Mouse (Mus musculus) 3T3-L1 (cell line): ENCODE data around the gene Itga6.

Experiments used
- DNase-seq: peaks from one replicate; pipeline ENCODE4 v3.0.0-alpha.2; 2015; ENCODE audit warnings: low read depth, low spot score

The Itga6 gene

GRCm38 (mm10) chr2:71801691-71802090, 56.3 kb downstream of the Itga6 start:
- peak; percentile 90 for DNase-seq

- DNase-seq, result peak; percentile 58
Observed at GRCm38 (mm10) chr2:71802131-71802530, 56.7 kb downstream of the Itga6 start.

DNA sequence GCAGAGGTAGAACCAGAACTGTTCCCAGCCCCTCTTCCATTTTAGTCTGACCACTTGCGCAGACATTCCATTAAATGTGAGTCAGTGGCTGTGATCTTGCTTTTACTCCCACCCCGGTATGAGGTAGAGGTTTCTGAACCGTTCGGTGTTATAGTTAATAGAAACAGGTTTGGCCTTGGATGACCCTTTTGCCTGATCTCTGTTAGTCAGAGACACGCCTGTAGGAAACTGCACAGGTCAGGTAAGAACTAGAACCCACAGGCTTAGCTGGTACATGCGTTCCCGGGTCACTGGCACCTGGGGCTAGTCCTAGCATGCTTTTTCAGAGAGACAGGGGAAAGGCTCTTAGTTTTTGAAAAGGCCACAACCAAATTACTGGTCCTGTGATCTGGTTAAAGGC, 59.7 kb downstream of the Itga6 start:
- no peak for DNase-seq

DNA sequence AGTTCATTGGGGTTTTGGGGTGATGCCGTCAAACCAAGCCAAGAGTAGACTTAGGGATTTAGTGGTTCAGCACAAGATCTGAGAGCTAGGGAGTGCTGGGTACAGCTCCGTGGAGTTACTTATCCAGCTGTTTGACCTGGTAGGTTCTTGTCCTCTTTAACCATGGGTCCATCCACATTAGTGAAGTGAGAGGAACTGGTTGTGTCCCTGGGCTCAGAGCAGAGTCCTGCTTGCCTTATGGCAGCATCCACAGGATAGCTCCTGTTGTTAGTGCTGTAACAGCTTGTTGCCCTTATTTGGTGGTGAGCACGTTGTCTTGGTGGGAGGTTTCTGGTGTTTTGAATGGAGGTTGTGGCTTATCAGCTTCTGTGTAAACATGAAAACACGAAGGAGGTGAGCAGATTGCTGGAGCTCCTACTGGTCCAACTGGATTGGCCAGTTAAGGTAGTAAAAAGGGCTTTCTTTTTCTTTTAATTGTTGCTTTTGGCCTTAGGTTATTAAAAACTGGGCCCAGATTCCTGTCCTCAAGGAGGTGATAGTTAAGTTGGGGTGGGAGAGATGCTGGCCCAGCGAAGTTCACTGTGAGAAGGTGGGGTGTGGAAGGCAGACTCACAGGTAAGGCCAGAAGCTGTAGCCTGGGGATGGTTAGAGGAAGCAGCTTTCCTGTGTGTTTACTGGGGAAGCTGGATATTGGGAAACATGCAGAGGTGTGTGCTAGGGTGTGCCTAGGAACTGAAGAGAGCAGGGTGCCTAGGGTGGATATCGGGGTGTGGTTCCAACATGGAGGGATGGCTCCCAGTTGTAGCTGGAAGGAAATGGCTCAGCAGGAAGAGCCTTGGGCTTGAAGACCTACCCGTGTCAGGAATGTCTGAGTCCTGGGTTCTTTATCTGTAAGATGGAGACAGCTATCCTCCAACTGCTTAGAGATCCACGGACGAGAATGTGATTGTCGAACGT, 60.5 kb downstream of the Itga6 start:
- DNase-seq, result no peak

DNA sequence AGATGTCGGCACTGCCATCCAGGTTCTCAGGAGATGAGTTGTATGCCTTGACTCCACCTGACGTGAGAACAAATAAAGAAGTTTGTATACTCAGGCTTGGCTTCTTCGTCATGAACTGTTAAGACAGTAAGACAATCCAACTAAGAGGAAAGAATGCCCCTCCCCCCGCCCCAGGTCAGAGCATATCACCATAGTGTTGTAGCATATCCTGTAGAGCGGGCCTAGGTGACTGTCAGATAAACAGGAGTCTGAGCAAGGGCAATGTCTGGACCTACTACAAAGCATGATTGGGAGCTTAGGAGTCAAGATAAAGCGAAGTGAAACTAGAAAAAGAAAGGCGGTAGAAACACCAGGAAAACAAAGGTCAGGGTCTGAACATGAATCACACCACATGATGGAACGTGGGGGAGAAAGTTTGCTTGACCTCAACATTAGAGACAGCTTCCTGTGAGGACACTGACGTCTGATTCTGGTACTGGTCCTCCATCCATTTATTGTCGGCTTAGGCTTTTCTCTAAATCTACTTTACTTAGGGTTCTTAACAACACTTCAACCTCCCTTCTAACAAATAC, 64.0 kb downstream of the Itga6 start:
- no peak for DNase-seq

- no peak for DNase-seq
Observed at GRCm38 (mm10) chr2:71810010-71810409, 64.6 kb downstream of the Itga6 start.

DNA sequence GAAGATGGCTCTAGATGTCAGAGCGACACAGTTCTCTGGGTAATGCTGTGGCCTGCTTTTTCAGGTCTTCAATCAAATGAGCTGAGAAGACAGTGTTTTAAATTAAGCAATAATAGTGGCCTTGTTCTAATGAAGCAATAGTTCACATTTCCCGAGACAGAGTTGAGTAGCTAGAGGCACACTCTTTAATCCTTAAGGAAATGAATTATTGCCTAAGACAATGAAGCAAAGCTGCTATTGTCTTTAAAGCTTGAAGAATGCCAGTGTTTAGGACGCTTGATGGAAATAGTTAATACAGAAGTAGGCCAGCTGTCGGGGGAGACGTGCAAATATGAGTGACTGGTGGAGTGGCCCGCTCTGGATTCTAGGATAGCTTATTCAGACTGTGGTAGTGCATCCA, 65.5 kb downstream of the Itga6 start:
- no peak for DNase-seq

- DNase-seq, result peak; percentile 88
Observed at GRCm38 (mm10) chr2:71812221-71813021, 67.0 kb downstream of the Itga6 start.

DNA sequence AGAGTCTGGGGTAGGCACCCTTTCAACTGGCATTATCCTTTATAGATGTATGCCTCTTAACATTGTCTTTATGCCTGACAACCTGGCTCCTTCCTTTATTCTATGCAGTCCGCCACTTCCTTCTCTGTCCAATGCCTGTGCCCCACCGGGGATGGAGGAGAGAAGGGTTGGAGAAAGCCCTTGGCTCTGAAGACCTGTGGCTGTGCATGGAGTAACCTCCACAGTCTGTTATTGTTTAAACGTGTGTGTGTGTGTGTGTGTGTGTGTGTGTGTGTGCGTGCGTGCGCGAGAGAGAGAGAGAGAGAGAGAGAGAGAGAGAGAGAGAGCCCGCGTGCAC, 67.6 kb downstream of the Itga6 start:
- DNase-seq, result no peak

GRCm38 (mm10) chr2:71813371-71813770, 68.0 kb downstream of the Itga6 start:
- no peak for DNase-seq

DNA sequence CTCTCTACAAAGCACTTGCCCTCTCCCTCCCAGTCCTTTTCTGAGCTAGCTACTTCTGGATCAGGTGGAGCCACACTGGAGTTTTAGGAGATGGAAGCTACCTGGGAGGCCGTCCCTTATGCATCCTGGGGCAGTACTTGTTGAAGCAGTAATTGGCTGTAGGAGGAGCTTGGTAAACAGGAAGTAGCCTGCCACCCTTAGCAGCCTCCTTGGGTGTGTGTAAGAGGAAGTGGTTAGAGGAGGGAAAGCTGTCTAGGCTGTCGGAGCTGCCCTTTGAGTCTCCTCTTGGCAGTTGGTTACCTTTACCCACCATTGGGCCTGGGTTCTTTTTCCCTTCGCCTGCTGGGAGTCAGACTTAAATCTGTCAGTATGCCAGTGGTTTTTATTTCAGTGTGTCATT, 68.6 kb downstream of the Itga6 start:
- peak; percentile 74 for DNase-seq

DNA sequence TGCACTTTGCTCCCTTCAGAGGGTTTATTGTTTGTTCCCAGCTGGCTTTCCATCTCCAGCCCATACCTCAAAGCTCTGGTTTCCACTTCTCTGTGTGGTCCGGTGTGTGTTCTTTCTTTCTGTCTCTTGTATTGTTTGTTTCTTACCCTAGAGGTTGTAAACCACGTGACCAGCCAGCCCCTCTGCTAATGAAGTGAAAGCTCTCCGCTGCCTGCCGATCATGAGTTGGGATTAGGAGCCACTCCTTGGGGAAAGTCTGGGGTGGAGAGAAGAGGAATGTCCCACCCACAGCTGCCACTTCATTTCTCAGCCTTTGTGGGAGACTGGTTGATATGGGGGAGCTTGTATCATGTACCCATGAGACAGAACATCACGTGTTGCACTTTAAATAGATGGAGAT, 69.9 kb downstream of the Itga6 start:
- no peak for DNase-seq

- peak; percentile 81 for DNase-seq
Observed at GRCm38 (mm10) chr2:71816391-71817041, 71.1 kb downstream of the Itga6 start.

GRCm38 (mm10) chr2:71824146-71824545, 78.7 kb downstream of the Itga6 start:
- DNase-seq, result no peak

DNA sequence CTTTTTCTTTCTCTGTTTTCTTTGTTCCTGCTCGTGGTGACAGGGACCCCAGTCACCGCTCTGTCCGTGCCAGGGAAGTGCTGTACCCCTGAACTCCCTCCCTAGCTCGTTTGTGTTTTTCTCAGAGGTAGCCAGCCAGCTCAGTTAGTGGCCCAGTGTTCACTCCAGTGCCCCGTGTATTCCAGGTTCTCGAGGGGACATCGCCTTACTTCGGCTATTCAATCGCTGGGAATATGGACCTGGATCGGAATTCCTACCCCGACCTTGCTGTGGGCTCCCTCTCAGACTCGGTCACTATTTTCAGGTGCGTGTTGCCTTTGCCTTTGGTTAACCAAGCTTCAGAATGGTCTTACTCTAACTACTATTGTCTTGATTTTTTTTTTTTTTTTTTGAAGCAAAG, 82.3 kb downstream of the Itga6 start:
- DNase-seq, result no peak

GRCm38 (mm10) chr2:71828928-71829327, 83.5 kb downstream of the Itga6 start:
- DNase-seq, result no peak

DNA sequence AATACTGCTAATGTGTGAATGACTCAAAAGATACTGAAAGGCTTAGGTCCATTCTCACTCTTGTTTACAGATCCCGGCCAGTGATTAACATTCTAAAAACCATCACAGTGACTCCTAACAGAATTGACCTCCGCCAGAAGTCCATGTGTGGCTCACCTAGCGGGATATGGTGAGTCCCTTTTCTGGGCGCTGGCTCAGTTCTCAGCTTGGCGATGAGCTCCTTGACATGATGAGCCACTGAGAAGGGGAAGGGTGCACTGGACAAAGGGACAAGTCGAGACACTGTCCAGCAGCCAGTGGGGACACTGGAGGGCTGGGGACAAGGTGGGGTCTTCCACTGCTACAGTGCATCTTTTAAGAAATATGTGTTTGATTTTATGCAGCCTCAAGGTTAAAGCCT, 88.2 kb downstream of the Itga6 start:
- no peak for DNase-seq

GRCm38 (mm10) chr2:71834371-71834770, 89.0 kb downstream of the Itga6 start:
- DNase-seq, result no peak

DNA sequence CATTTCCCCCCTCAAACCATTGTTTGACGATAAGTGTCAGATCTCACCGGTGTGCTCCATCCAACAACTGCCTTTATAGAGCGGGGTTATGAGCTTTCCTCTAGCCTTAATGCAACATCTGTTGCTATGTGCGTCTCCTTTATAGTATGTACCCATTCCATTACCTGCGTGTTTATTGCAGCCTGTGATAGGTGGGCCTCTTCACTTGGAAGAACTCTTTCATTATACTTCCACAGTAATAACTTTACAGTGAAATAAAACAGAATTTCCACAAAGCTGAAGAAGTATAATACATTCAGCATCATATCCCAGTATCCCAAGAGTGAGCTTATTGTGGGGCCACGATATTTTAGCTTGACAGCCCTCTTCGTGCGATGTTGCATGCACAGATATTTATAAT, 90.1 kb downstream of the Itga6 start:
- DNase-seq, result no peak

GRCm38 (mm10) chr2:71836232-71836631, 90.8 kb downstream of the Itga6 start:
- no peak for DNase-seq

GRCm38 (mm10) chr2:71837261-71837660, 91.8 kb downstream of the Itga6 start:
- no peak for DNase-seq

DNA sequence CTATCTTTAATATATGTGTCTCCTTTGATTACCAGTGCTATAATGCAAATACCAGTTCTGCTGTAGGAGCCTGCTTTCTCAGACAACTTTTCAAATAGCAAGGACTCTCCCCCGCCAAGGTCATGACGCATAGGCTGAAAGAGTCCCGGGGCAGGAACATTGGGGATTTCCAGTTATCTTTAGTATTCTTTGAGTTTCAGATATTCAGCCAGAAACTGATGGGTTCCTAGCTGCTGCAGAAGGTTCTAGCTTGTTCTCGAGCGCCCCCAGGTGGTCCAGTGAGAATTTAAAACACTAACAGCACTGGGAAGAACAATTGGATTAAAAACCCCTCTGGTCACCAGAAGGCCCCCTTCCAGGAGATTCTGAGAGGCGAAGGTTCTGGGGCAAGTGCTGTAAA, 92.4 kb downstream of the Itga6 start:
- peak; percentile 88 for DNase-seq
